Mouse (Mus musculus) neutrophil, adult 83 days (primary cell): ENCODE results near the gene Syn3. TPM values are rescaled to one million over a fixed set of nuclear protein-coding genes. Genes with fewer than 3 reads are reported as not detected.

ENCODE experiments used
- total RNA-seq, 2 experiments: library from RNA; stranded (reverse); gene quantifications; one replicate each; pipeline ENCODE4 v1.2.4; 2023

The Syn3 gene
- not detected for total RNA-seq

GRCm38 (mm10) chr10:86498673-86499391 is at the start of gene Syn3:
Syn3 (minus strand) TSS chr10:86498896.

DNA sequence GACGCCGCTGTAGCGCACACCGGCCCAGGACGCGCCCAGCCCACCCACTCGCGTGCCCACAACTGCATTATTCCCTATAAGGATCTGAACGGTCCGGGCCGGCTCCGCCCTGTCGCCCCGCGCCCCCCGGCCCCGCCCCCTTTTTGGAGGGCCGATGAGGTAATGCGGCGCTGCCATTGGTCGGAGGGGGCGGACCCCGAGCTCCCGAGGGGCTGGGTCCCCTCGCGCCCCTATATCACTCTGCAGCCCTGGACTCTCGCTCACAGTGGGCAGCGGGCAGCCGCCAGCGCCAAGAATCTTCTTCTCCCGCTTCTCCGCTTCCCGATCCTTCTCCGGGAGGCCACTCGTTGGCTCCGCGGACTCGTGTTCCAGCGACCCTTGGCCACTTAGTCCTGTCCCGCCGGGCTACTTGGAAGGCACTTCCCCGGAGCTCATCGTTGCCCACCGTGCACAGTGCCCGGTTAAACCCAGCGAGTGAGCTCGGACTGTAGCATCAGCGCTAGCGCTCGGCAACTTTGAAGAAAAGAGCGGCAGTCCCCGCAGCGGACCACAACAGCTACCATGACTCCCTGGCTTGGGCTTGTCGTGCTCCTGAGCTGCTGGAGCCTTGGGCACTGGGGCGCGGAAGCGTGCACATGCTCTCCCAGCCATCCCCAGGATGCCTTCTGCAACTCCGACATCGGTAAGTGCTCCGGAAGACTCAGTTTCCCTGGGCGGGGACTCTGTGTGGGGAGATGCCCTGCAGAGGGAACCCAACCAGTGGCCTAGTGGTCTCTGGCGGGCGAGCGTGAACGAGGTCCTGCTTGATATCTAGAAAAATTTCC is 198.2 kb downstream of the Syn3 start, which contains the start of gene Timp3:
TSS of gene Timp3 (plus strand) at position 80 of the 824 bp plus-strand sequence.

DNA sequence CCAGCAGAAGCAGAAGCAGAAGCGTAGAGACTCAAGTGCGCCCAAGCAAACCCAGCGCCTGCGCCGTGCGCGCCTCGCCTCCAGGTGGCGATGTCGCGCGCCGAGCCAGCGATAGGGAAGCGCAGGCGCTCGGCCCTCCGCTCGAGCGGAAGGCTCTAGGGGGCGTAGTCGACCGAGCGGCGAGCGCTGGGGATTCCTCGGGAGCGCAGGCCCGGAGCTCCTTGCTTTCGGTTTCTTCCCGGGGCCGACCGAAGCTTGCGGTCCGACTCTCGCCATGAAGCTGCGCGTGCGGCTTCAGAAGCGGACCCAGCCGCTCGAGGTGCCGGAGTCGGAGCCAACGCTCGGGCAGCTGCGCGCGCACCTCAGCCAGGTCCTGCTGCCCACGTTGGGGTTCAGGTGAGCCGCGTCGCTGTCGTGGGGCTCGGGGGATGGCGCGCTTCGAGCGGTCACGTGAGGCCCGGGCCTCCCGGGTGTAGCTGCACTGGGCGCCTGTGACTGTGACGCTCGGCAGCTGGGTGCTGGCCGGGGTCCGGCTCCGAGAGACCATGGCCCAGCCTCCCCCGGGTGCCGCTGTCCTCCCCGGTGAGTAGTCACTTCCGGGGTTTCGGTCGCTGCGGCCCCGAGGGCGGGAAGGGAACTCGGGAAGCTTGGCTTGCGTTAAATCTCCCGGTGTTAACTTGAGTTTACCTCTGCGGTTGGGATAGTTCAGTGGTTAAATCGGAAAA is 476.8 kb downstream of the Syn3 start, which contains the start of gene Fbxo7:
TSS of gene Fbxo7 (plus strand) at position 224 of the 725 bp plus-strand sequence.

DNA sequence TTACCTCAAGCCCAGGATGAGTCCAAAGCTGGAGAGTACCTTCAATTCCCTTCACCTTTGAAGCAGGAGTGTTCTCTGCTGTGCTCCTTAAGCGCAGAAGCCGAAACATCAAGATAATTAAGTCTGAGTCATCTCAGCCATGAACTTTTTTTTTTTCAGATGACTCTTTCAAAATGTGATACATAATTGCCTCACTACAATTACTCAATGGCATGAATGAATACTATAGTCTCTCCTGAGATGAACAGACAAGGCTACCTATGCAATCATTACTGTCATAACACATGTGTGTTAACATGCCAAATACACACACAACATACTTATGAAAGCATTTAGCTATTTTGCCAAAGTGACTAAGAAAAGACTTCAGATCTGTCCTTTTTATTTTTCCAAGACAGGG is 486.9 kb downstream of the Syn3 start, which contains the start of gene Bpifc:
TSS of gene Bpifc (minus strand) at position 115 of the 400 bp plus-strand sequence.

Other genes starting within 250 kb of the Syn3 start
- under 1 TPM; 0.55 to 0.85 TPM for gene Timp3, start 198.5 kb downstream of the Syn3 start, total RNA-seq
- 100 to 1,000 TPM; 237 to 253 TPM for gene Hsp90b1, start 206.6 kb upstream of the Syn3 start, total RNA-seq
- gene Ttc41, start 206.9 kb upstream of the Syn3 start, total RNA-seq: 1 to 10 TPM in 1 of 2 experiments, under 1 TPM in 1; 0.68 to 2.3 TPM